Mouse (Mus musculus) gonadal fat pad, adult 2 months (tissue): ENCODE measurements around the gene Dok3. TPM values are rescaled to one million over a fixed set of nuclear protein-coding genes. Genes with fewer than 3 reads are reported as not detected.

ENCODE experiments used
- DNase-seq: peaks from one replicate; pipeline ENCODE4 v3.0.0-alpha.2; 2012; ENCODE audit warnings: low read depth
- polyA plus RNA-seq: library from polyadenylated mRNA; depleted of rRNA; stranded (reverse); fragments of >200 nt; gene quantifications from 2 replicates; pipeline ENCODE4 v1.2.3, GENCODE M21; 2012

The Dok3 gene
- polyA plus RNA-seq, 1 experiment, result 5.5 TPM

- no peak for DNase-seq
Measured at GRCm38 (mm10) chr13:55507877-55508276, 21.2 kb downstream of the Dok3 start.

DNA sequence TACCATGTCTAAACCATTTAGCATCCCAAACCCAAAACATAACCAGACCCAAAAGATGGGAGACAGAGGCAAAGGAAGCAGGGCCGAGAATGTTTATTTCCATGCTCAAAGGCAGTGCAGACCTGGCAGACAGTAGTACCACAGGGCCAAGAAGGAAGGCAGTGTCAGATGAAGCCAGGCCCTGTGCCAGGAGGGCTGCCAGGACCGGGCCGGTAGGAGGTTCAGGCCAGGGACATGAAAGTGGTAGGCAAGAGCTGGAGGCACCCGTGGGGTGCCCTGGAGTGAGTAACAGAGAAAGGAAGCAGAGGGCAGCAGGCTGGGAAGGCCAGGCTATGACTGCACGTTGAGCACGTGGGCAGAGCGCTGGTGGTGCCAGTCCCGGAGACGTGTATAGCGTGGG, 22.4 kb downstream of the Dok3 start:
- no peak for DNase-seq

- DNase-seq, result no peak
Measured at GRCm38 (mm10) chr13:55505810-55506209, 23.3 kb downstream of the Dok3 start.

- no peak for DNase-seq
Measured at GRCm38 (mm10) chr13:55504390-55504789, 24.7 kb downstream of the Dok3 start.

- no peak for DNase-seq
Measured at GRCm38 (mm10) chr13:55502405-55502804, 26.7 kb downstream of the Dok3 start.

DNA sequence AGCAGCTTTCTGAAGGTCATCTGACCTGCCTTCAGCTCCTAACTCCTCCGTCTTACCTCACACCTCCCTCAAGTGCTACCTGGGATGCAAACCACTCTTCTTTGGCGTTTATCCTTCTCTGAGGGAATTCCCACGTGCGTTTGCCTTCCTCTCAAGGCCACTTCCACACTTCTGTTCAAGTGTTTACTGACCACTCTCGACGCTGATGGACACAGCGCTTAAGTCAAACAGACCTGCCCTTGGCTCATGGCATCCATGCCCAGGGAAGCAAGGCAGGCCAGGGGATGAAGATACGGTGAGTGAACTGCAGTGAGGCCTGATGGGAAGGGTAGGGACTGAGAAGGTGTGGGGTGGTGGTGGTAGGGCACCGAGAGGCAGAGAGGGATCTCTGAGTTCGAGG, 28.5 kb downstream of the Dok3 start:
- DNase-seq, result no peak

DNA sequence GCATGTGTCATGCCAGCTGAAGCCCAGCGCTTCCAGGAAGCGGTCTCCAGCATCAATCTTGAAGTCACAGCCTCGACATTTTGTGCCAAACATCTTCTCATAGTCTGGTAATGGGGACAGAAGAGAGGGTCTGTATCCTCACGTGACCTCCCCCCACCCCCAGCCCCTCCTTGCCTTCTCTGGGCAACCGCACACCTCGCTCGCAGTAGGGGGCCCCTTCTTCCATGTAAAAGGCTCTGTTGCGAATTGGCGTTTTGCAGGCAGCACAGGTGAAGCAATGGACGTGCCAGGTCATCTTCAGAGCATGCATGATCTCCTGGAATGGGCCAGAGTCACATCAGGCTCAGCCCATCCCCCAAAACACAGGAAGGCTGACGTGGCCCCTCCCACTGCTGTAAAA, 30.2 kb downstream of the Dok3 start:
- DNase-seq, result no peak

DNA sequence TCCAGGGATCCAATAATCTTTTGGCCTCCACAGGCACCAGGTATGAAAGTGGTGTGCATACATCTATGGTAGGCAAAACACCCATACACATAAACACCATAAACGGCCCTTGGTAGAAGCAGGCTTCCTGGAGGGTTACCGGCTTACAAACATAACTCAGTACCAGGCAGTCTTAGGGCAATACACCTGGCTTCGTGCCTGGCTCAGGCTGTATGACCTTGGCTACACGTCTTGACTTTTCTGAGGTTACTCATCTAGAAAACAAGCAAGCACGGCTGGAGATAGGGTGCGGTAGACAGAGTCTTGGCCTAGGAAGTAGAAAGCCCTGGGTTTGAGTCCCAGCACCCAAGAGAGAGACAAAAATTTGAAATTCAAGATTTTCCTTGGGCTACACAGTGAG, 32.4 kb downstream of the Dok3 start:
- DNase-seq, result no peak

DNA sequence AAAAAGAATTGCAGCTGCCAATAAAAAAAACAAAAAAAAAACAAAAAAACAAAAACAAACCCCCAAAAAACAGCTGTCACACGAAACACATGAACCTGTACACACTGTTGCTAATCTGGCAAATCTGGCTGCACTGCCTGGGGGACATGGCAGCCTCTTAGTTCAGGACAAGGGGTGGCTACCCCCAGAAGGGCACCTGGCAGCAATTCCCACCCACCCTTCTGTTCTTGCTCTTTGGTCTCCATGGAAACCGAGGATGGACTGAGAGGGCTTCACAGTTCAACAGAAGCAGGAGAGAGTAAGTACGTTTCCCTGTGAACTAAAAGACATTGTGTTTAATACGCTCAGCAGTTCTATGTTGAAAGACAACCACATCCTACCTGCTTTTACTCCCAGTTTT, 33.4 kb downstream of the Dok3 start:
- DNase-seq, result no peak

DNA sequence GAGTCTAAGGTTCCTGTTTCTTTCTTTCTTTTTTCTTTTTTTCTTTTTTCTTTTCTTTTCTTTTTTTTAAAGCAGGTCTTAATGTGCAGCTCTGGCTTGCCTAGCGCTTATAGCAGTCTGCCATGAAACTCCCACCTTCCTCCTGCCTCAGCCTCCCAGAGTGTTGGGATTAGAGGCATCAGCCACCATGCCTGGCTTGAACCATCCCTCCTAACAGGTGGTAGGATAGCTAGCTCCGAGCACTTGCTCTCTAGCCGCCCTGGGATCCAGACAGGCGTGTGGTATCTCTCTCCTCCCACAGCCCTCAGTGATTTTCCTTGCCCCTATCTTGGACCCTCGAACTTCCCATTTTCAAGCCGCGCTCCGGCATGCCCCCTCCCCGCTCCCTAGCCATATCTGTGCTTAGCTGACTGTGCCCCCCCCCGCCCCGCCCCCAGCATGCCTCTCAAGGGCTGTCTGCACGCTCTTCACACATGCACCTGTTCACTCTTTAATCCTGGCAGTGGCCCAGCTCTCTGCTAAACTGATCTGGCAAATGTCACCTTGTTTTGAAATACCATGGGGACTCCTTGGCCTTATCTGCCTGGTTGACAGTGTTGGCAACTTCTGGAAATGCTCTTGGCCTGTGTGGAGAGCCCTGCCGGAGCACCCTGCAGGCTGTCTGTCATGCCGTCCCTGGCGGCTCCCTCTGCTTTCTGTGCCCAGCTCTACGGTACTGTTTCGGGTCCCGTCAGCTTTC, 34.0 kb downstream of the Dok3 start:
- DNase-seq, result no peak

DNA sequence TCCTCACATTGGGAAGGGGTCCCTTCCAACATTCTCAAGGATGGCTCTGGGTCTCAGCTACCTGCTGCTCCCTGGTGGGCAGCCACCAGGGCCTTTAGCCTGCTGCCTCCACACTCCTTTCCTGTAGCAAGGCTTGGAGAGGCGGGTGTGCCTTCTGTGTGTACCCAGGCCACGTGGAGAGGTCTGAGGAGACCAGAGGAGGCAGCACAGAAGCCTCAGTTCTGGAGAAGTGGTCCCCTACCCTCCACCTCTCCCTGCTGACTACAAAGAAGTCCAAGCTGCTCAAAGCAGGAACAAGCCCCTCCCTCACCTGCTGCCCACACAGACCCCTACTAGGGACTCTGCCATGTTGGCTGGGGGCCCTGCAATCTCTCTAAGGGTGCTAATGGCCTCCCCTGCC, 34.8 kb downstream of the Dok3 start:
- no peak for DNase-seq

- no peak for DNase-seq
Measured at GRCm38 (mm10) chr13:55487578-55488498, 41.3 kb downstream of the Dok3 start, which contains the start of gene Dbn1. Gene Dbn1, minus strand, starts transcription at chr13:55488111.

DNA sequence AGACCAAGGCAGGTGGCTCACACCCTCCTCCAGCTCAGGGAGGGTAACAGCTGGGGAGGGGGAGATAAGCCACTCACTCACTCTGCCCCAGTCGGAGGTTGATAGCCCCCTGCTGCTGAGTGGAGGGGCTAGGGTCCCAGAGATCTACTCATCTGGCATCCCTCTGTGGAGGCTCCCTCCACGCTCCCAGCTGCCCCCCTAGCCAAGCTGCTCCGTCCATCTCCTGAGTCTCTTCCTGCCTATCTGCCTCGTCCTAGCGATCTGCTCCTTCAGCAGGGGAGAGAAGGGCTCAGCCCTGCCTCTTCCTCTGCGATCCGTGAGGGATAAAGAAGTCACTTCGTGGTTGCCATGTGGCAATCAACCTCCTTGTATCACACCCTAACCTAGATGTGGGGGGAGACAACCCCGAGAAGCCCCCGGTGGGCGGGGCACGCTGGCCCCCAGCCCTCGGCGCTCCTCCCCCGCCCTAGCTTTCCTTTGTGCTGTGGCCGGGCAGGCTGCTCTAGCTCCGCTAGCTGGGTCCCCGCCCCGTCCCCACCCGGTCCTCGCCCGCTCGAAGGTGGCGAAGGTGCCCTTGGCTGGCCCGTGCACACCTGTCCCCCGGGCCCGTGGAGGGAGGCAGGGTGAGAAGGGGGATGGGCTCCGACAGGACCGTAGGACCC, 42.0 kb downstream of the Dok3 start:
- DNase-seq, result no peak

DNA sequence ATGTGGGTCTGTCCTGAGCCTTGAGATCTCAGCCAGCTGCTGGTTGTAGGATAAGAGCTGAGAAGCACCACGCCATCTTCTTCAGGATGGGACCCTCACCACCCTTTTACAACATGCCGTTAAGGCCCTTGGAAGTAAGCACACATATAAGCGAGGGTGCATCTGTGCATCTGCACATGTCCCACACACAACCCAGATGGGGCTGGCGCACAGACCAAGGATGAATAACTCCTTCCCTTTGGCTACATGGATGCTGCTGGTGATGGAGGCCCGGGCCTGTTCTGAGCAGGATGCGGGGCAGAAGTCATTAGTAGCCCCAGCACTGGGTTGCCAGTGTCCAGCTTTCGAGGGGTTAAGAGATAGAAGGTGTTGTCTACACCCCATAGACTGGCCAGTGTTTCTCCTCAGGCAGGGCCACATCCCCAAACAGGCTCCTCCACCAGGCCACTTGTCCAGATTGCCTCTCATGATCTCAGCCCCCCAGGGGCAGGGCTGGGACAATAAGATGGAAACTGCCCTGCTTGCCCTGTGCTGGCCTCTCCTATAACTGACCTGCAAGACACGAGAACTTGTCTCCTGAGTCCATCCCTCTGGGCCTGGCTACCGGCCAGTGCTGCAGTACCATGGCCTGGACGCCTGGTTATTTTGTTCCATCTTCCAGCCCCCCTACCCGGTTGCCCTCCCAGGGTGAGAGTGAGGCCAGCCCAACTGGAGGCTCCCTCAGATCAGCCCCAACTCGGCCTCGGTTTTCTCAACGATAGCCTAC, 42.9 kb downstream of the Dok3 start:
- DNase-seq, result no peak

GRCm38 (mm10) chr13:55484520-55485088, 44.5 kb downstream of the Dok3 start:
- no peak for DNase-seq

GRCm38 (mm10) chr13:55483593-55483992, 45.5 kb downstream of the Dok3 start:
- DNase-seq, result no peak

DNA sequence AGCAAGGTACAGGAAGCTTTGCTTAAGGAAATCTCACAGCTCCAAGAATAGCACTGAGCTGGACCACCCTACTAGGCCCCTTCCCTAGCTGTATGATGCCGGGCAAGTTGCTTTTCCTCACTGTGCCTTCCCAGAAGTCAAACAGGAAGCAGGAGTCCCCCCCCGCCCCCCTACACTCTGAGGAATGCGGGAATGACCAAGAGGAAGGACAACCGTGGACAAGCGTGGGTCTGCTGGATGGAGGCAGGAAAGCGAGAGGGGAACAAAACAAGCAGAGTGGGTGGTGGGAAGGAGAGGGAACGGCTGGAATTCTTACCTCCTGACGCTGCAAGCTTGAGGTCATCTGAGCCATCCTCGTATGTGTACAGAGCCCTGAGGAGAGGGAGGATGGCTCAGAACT, 46.0 kb downstream of the Dok3 start:
- no peak for DNase-seq

GRCm38 (mm10) chr13:55482542-55482941, 46.6 kb downstream of the Dok3 start:
- no peak for DNase-seq

- DNase-seq, result no peak
Measured at GRCm38 (mm10) chr13:55479929-55480328, 49.2 kb downstream of the Dok3 start.

- no peak for DNase-seq
Measured at GRCm38 (mm10) chr13:55479008-55479407, 50.1 kb downstream of the Dok3 start.

GRCm38 (mm10) chr13:55478036-55478435, 51.1 kb downstream of the Dok3 start:
- DNase-seq, result no peak
